Mouse (Mus musculus): Measurements from ENCODE around the gene Tpd52l1.
"Not testable (repeated sequence)": the region's sequence is repeated elsewhere in the genome, so short reads cannot be mapped to it uniquely, and the experiment has no call there.

Gene Tpd52l1

DNA sequence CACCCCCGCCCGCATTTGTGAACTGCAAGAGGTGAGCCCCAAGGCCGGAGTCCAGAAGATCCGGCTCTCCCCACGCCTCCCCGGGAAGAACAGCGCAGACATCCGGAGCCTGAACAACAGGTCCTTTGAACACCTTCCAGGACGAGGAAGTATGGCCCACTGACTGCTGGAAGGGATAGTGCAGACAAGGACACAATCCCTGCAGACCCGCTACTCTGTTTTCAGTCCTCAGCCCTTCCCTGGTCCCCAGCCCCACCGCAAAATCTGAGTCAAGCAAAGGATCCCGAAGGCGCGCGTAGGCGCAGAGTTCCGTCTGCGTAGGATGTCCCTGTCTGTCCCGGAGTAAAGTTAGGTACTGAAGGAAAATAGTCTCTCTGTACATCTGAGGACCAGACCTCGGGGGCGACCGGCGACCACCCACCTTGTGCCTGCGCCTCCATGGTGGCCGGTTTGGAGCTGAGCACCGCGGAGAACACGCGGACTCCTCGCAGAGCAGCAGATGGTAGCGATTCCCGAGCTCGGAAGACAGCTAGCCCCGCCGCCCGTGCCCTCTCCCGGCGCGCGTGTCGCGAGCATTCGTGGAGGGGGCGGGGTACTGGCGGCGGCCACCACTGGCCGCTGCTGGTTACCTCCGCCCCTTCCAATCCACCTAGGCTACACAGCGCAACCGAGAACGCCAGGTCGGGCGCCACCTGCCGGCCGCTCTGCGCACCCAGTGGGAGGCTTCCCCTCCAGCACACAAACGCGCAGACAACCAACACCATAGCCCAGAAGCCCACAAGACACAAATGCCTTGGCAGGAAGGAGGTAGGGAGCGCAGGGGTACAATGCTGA is at the start of gene Tpd52l1:
Gene Tpd52l1, minus strand, starts transcription at position 668 of the 834 bp plus-strand sequence.
- DNase-seq (ENCODE audit: low spot score in 2 of 2) = peak; percentile 74 to 75

GRCm38 (mm10) chr10:31494296-31494695 is 48.5 kb upstream of the Tpd52l1 start:
- no peak for DNase-seq (ENCODE audit: low spot score in 2 of 2)

DNA sequence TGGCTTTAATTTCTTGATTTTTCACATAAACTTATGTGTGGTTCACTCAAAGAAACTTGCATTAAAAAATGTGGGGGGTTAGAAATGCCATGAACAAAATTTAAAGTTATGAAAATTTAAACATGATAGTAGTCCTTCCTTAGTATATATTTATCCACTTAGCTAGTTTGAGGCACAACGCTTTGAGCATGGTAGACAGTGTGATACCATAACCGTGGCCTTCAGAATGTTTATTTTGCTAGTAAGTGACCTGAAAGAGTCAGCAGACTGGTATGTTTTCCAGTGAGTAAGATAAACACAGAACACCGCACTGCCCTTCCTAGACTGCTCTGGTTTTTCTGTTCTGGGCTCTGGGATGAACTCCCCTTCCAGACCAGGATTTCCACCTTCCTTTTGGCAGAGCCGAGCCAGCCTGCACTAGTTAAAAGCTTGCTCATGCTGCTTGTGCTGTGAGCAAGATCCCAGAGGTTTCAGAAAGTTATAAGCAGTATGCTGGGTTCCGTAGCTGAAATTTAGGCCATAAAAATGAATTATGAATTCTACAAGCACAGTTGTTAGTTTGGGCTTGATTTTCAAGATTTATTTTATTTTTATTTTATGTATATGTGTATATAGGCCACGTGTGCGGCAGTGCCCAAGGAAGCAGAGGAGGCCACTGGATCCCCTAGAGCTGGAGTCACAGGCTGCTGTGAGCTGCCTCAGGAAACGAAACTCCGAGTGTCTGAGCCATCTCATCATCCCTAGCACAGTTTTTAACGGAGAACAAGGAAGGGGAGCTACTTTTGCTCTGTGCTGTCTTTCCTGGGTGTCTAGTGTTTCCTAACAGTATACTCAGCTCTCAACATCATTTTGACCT is 21.5 kb upstream of the Tpd52l1 start:
- no peak for DNase-seq (ENCODE audit: low spot score in 2 of 2)

- no peak for DNase-seq (ENCODE audit: low spot score in 2 of 2)
These were observed 20.2 kb upstream of the Tpd52l1 start for GRCm38 (mm10) chr10:31465840-31466541.

DNA sequence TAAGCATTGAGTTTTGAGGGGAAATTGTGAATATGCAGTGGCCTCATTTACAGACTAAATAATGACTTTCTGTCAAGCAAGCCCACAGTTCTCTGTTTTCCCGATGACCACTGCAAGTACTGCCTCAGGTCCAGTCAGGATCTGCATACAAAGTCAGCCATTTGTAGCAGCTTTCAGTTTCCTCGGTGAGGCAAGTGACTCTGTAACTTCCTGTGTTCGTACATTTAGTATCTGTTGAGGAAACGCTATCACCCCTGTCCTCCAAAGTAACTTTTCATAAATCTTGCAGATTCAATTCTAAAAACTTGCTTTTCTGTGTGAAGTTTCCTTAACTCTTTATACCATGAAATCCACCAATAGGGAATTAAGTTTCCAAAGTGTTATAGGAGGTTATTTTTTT is 19.7 kb upstream of the Tpd52l1 start:
- DNase-seq (ENCODE audit: low spot score in 2 of 2) = no peak

GRCm38 (mm10) chr10:31463044-31463443 is 17.3 kb upstream of the Tpd52l1 start:
- no peak for DNase-seq (ENCODE audit: low spot score in 2 of 2)

GRCm38 (mm10) chr10:31456806-31457205 is 11.0 kb upstream of the Tpd52l1 start:
- DNase-seq (ENCODE audit: low spot score in 2 of 2) = no peak

- DNase-seq (ENCODE audit: low spot score in 2 of 2) = no peak
These were observed 1.3 kb upstream of the Tpd52l1 start for GRCm38 (mm10) chr10:31447083-31447482.

DNA sequence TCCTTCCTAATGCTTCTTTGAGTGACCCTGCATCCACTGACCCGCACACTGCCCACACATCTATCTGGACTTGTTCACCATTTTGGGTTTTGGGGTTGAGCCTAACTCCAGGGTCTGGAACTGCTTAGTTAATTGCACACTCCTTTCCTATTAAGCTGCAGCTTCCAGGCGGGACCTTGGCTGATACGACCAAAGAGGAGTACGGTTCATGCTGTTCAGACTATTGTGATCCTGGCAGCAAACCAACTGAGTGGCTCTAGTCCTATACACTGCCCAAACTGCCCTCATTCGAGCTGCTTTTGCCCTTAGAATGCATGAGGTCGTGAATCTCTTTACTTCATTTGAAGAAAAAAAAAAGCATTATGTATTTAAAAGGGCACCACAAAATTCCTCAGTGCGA is 1.6 kb downstream of the Tpd52l1 start:
- DNase-seq (ENCODE audit: low spot score in 2 of 2) = no peak

DNA sequence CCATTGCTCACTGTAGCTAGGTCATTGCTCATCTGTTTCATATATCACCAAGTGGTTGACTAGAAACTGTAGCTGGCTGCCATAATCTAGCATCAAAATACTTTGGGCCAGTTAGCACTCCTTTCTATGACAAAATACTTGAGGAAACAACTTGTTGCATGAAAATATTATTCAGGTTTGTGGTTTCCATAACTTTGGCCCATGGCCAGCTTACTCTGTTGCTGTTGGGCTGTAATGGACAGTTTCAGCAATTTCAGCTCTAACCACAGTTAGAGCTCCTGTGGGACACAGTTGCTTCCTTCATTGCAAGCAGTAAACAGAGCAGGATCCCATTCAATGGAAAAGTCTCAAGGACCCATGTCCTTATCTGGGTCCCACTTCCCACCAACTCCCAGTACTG is 4.3 kb downstream of the Tpd52l1 start:
- no peak for DNase-seq (ENCODE audit: low spot score in 2 of 2)

GRCm38 (mm10) chr10:31436047-31436446 is 9.7 kb downstream of the Tpd52l1 start:
- DNase-seq (ENCODE audit: low spot score in 2 of 2) = no peak

DNA sequence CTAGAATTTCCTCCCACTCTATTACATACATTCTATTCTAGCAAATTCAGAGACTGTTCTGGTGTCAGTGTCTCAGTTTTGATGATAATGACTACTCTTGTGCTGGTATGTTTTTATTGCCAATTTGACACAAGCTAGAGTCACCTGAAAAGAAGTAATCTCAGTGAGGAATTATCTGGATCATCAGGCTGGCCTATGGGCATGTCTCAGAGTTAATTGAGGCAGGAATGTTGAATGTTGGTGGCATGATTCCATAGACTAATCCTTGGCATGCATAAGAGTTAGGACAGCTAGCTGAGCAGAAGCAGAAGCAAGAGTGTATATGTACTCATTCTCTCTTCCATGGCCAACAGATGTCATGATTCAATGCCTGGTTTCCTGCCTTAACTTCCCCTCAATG is 27.8 kb downstream of the Tpd52l1 start:
- DNase-seq (ENCODE audit: low spot score in 2 of 2) = no peak

- DNase-seq (ENCODE audit: low spot score in 2 of 2) = no peak
These were observed 52.8 kb downstream of the Tpd52l1 start for GRCm38 (mm10) chr10:31392990-31393389.

- DNase-seq (ENCODE audit: low spot score in 2 of 2) = no peak
These were observed 54.9 kb downstream of the Tpd52l1 start for GRCm38 (mm10) chr10:31390777-31391395.

- not testable (repeated sequence) for DNase-seq (ENCODE audit: low spot score in 2 of 2)
These were observed 57.2 kb downstream of the Tpd52l1 start for GRCm38 (mm10) chr10:31388566-31388965.

DNA sequence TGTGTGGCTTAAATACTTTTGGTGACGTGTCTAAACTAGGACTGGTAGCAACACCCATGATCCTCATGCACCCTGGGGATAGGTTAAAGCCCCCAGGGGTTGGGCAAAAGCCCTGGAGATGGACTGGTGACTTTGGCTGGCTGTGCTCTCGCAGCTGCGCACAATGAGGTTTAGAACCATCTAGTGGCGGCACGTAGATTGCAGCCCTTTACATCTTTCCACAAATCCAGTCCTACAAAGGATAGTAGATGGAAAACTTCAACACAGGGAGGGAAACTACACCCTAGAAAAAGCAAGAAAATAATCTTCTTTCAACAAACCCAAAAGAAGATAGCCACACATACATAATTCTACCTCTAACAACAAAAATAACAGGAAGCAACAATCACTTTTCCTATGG is 75.6 kb downstream of the Tpd52l1 start:
- not testable (repeated sequence) for DNase-seq (ENCODE audit: low spot score in 2 of 2)

DNA sequence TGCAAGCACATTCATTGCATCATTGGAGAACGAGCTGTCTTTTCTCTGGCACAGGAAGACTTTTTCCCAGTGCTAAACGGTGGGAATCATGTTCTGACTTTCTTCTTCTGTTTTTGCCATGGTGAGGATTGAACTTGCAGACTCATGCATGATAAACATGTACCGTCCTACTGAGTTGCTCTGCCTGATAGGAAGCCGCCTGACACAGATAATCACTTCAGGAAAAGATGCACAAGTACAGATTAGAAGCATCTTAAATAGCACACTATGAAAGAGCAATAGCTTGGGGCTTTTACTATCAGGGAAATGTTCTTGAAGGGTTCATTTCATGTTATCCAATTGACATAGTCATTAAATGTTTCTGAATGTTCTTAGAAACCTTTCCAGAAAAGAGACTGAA is 86.0 kb downstream of the Tpd52l1 start:
- no peak for DNase-seq (ENCODE audit: low spot score in 2 of 2)

DNA sequence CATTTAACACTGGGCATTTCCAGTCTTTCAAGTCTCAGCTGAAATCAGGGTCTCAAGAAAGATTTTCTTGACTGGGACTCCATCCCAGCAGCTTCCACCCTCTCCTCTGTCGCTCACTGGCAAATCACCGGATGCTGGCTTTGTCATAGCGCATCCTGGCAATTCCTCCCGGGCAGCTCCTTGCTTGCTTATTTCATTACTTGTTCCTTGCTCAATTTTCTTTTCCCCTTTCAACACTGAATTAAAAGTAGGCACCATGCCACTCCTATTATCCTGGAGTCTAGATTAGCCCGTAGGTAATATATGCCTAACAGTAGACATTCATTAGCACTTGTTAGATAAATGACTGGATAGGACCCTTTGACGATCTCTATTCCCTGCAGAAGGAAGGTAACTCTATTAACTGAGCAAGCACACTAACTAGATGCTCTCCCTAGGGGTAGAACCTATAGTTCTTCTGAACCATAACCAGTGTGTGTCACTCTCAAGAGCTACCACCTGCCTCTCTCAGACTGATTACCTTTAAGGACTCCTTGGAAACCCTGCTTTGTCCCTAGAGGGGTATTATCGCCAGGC is 90.8 kb downstream of the Tpd52l1 start:
- no peak for DNase-seq (ENCODE audit: low spot score in 2 of 2)

DNA sequence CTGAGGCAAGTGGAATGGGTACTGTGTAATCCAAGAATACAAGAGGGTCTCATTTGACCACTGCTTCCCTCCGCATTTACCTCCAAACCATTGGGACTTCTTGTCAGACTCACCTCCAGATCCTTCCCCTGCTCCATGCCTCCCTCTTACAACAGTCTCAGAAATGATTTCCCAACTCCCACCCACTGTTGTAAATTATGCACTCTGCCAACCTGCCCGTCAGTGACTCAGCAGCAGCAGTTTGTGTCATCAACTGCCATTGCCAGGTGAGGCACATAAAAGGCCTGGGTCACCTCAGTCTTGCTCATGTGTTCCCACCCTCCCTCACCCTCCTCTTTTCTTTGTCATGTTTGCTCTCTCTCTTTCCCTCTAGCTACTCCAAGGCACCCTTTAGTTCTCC is 91.6 kb downstream of the Tpd52l1 start:
- no peak for DNase-seq (ENCODE audit: low spot score in 2 of 2)

DNA sequence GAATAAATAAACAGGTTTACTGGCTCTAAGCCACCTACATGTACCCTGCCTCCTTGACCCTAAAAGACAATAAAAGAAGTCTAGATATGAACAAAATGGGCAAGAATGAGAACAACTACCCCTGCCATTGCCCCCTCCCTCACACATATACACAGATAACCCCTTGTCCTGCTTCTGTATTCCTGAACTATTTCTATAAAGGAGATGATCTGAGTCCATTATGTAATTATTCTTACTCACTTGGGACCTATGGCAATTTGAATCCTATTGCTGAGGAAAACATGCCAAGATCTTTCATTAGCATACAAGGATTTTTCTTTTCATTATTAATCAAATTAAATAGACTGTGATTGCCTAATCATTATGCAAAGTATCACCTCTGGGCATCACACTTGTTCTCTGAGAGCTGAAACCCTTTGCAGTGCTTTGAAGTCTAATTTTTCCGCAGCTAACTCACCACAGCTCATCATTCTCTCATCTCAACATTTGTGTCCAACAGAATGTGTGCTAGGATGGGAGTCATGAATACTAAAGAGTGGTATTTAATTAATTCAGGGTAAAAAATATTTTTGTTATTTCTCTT is 92.8 kb downstream of the Tpd52l1 start:
- DNase-seq (ENCODE audit: low spot score in 2 of 2) = no peak

DNA sequence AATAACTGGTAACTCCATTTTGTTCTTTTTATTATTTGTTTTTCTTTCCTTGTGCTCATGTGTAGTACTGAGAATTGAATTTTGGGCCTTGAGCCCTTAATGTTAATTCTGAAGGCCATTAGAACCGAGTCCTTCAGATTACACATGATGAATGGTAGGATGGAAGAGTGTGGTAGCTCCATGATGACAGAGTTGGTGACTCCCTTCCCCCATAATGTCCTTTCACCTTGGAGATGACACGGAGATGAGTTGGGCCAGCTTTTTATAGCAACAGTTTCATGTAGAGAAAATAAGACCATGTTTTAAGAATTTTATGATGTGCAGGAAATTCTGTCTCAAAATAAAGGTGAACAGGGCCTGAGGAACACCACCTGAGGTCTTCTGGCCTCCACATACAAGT is 94.7 kb downstream of the Tpd52l1 start:
- DNase-seq (ENCODE audit: low spot score in 2 of 2) = no peak
